Mouse (Mus musculus) c-Kit-negative CD71-positive TER-119-positive erythroid progenitor cells, embryonic 14.5 days (primary cell): ENCODE data around the gene Hba-x.

ENCODE experiments used
- DNase-seq: peaks from one replicate; pipeline ENCODE4 v3.0.0-alpha.2; 2013; ENCODE audit warnings: low read depth, low spot score

The Hba-x gene

DNA sequence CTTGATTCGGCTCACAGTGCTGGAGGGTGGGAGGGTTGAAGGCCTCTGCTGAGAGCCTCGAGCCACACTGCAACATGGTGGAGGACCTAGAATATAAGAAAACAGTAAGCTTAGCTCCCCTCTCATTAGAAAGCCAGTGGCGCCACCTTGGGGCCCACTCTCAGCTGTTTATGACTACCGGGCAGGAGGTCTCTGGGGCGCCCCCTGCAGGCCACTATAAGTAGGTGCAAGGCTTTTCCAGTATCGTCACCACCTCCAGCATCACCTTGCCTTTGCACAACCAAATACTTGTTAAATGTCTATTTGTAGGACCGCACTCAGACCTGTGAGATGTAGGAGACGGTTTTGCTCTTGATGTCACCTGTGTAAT is 45.0 kb downstream of the Hba-x start:
- peak; percentile 81 for DNase-seq

DNA sequence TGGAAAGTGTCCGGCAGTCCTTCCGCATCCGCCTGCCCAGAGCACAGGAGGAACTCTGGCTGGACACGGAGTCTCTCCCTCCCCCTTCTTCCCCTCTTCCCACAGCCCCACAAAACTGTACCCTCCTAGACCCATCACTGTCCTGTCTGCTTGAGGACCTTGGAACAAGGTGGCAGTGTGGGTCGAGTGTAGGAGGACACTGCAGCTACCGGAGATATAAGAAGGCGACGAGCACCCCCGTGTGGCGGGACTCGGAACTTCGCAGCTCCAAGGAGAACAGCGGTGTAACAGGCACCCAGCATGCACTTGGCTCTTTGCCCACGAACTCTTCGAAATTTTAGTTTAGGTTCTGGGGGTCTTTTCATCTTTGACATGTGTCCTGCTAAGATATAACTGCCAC is 48.4 kb downstream of the Hba-x start:
- peak; percentile 71 for DNase-seq
